Mouse (Mus musculus) heart, embryonic 16.5 days (tissue): ENCODE measurements around the gene Nrip1. TPM values are rescaled to one million over a fixed set of nuclear protein-coding genes. Genes with fewer than 3 reads are reported as not detected.

ENCODE experiments used
- ATAC-seq: fragments of 200-750 bp; cut with Nextera tagmentation; replicated peaks from 2 replicates; pipeline ENCODE4 v1.8.0; 2017; ENCODE audit warnings: moderate number of reproducible peaks; ENCODE audit not compliant: insufficient read depth, low FRiP score; ENCODE audit errors: extremely low read depth
- H3K27ac ChIP-seq: fragments of 300-500 bp; sonication (generic); 2 replicates; pipeline ENCODE4 v1.5.1; 2014; ENCODE audit warnings: mild to moderate bottlenecking, low read length, control low read depth, moderate library complexity
- H3K27me3 ChIP-seq: fragments of 300-500 bp; sonication (generic); 2 replicates; pipeline ENCODE4 v1.6.1; 2014; ENCODE audit warnings: low read length, mixed read lengths; ENCODE audit not compliant: control insufficient read depth, insufficient read depth
- H3K36me3 ChIP-seq: fragments of 300-500 bp; sonication (generic); 2 replicates; pipeline ENCODE4 v1.6.1; 2014; ENCODE audit not compliant: control insufficient read depth, insufficient read depth
- H3K4me1 ChIP-seq: fragments of 300-500 bp; sonication (generic); 2 replicates; pipeline ENCODE4 v1.6.1; 2014; ENCODE audit warnings: low read length, mixed read lengths; ENCODE audit not compliant: control insufficient read depth, insufficient read depth
- H3K4me2 ChIP-seq: fragments of 300-500 bp; sonication (generic); 2 replicates; pipeline ENCODE4 v1.6.1; 2014; ENCODE audit warnings: low read depth, mild to moderate bottlenecking, control low read depth, low read length
- H3K4me3 ChIP-seq: fragments of 300-500 bp; sonication (generic); 2 replicates; pipeline ENCODE4 v1.5.1; 2014; ENCODE audit warnings: mild to moderate bottlenecking, control low read depth, low read length
- H3K9ac ChIP-seq: fragments of 300-500 bp; sonication (generic); 2 replicates; pipeline ENCODE4 v1.6.1; 2014; ENCODE audit warnings: low read length, control low read depth
- H3K9me3 ChIP-seq: fragments of 300-500 bp; sonication (generic); replicated peaks from 2 replicates; pipeline ENCODE4 v1.6.1; 2016; ENCODE audit warnings: low read length; ENCODE audit not compliant: control insufficient read depth
- WGBS: fragments of 180-500 bp; shearing (Covaris S2); extraction: QIAGEN DNeasy Blood & Tissue Kit; methylation state at CpG from one replicate; pipeline ENCODE4 v1.1.7; 2014; 5-methylcytosine and 5-hydroxymethylcytosine counted together
- polyA plus RNA-seq: library from polyadenylated mRNA; unstranded; fragments of >200 nt; fragmentation: Nextera tagmentation; extraction: Ambion mirVana; gene quantifications from 2 replicates; pipeline ENCODE4 v1.2.1, GENCODE M21; 2015

Nrip1 gene
- polyA plus RNA-seq, 1 experiment from 2014 or later, result 23.1 TPM

GRCm38 (mm10) chr16:76369236-76369635 lies 4.4 kb downstream of the Nrip1 start:
- Histone ChIP-seq H3K9ac (no peak overlapping the region), H3K4me3 (no peak overlapping the region), H3K27ac (no peak overlapping the region), H3K4me2 (no peak overlapping the region), H3K9me3 (no peaks in the 10 kb centered on the region), H3K36me3 (no peaks in the 10 kb centered on the region), H3K27me3 (no peaks in the 10 kb centered on the region), H3K4me1 (peaks cover 20% of the 10 kb centered on the region)
- 71% methylated on average over 9 of the region's 9 CpGs for WGBS
- ATAC-seq, result no peak

GRCm38 (mm10) chr16:76367261-76367908 lies 6.2 kb downstream of the Nrip1 start:
- Histone ChIP-seq H3K9me3 (no peaks in the 10 kb centered on the region), H3K27me3 (no peaks in the 10 kb centered on the region), H3K36me3 (no peaks in the 10 kb centered on the region), H3K4me2 (no peak overlapping the region), H3K27ac (no peak overlapping the region), H3K4me3 (no peak overlapping the region), H3K9ac (no peak overlapping the region), H3K4me1 (peaks cover 26% of the 10 kb centered on the region)
- WGBS, result 70% methylated on average over 12 of the region's 12 CpGs
- no peak for ATAC-seq

GRCm38 (mm10) chr16:76365790-76366406 lies 7.7 kb downstream of the Nrip1 start:
- no peaks in the 10 kb centered on the region for H3K36me3 ChIP-seq
- 79% methylated on average over 17 of the region's 17 CpGs for WGBS
- no peak for ATAC-seq

GRCm38 (mm10) chr16:76365237-76365636 lies 8.4 kb downstream of the Nrip1 start:
- H3K4me1 ChIP-seq, result peaks cover 16% of the 10 kb centered on the region
- H3K9ac ChIP-seq, result no peak overlapping the region
- no peaks in the 10 kb centered on the region for H3K27me3 ChIP-seq
- no peak overlapping the region for H3K4me2 ChIP-seq
- H3K4me3 ChIP-seq, result no peak overlapping the region
- H3K9me3 ChIP-seq, result no peaks in the 10 kb centered on the region
- H3K36me3 ChIP-seq, result no peaks in the 10 kb centered on the region
- WGBS, result 75% methylated on average over 10 of the region's 10 CpGs
- no peak overlapping the region for H3K27ac ChIP-seq
- ATAC-seq, result no peak

More at GRCm38 (mm10) chr16:76365790-76366406, 7.7 kb downstream of the Nrip1 start:
- H3K4me2 ChIP-seq, result no peak overlapping the region; the same call in 1 of the 2 replicates
- H3K27me3 ChIP-seq, result no peaks in the 10 kb centered on the region
- no peak overlapping the region for H3K9ac ChIP-seq
- no peak overlapping the region for H3K4me3 ChIP-seq
- peaks cover 19% of the 10 kb centered on the region for H3K4me1 ChIP-seq
- no peaks in the 10 kb centered on the region for H3K9me3 ChIP-seq
- no peak overlapping the region for H3K27ac ChIP-seq

- H3K4me1 ChIP-seq, result peaks cover 8% of the 10 kb centered on the region; the same call in 1 of the 2 replicates
- H3K27me3 ChIP-seq, result no peaks in the 10 kb centered on the region
- no peak overlapping the region for H3K4me3 ChIP-seq
- no peaks in the 10 kb centered on the region for H3K9me3 ChIP-seq
- WGBS, result 87% methylated on average over 3 of the region's 3 CpGs
- H3K9ac ChIP-seq, result no peak overlapping the region
- ATAC-seq, result no peak
- H3K36me3 ChIP-seq, result no peaks in the 10 kb centered on the region
- no peak overlapping the region for H3K27ac ChIP-seq
- no peak overlapping the region for H3K4me2 ChIP-seq
These were observed 10.0 kb downstream of the Nrip1 start for GRCm38 (mm10) chr16:76363641-76364040.

GRCm38 (mm10) chr16:76362982-76363381 lies 10.6 kb downstream of the Nrip1 start:
- H3K9me3 ChIP-seq, result no peaks in the 10 kb centered on the region
- ATAC-seq, result no peak
- H3K4me2 ChIP-seq, result no peak overlapping the region
- no peak overlapping the region for H3K9ac ChIP-seq
- no peaks in the 10 kb centered on the region for H3K36me3 ChIP-seq
- H3K27ac ChIP-seq, result no peak overlapping the region
- peaks cover 8% of the 10 kb centered on the region; the same call in 1 of the 2 replicates for H3K4me1 ChIP-seq
- H3K4me3 ChIP-seq, result no peak overlapping the region
- H3K27me3 ChIP-seq, result no peaks in the 10 kb centered on the region
- 85% methylated on average over 12 of the region's 12 CpGs for WGBS

- 90% methylated on average over 6 of the region's 6 CpGs for whole genome bisulfite sequencing
- Histone ChIP-seq H3K4me1 (peaks cover 5% of the 10 kb centered on the region; the same call in 1 of the 2 replicates), H3K4me2 (no peak overlapping the region), H3K27ac (no peak overlapping the region), H3K9ac (no peak overlapping the region), H3K27me3 (no peaks in the 10 kb centered on the region), H3K4me3 (no peak overlapping the region), H3K9me3 (no peaks in the 10 kb centered on the region), H3K36me3 (no peaks in the 10 kb centered on the region)
- ATAC-seq, result no peak
These were observed 13.2 kb downstream of the Nrip1 start for GRCm38 (mm10) chr16:76360441-76360840.

- Histone ChIP-seq H3K4me1 (peaks cover 14% of the 10 kb centered on the region), H3K4me2 (no peak overlapping the region), H3K9ac (no peak overlapping the region), H3K27ac (no peak overlapping the region), H3K4me3 (no peak overlapping the region), H3K27me3 (no peaks in the 10 kb centered on the region), H3K36me3 (no peaks in the 10 kb centered on the region), H3K9me3 (no peaks in the 10 kb centered on the region)
- no peak for ATAC-seq
- 54% methylated on average over 4 of the region's 4 CpGs for WGBS
These were observed 14.9 kb downstream of the Nrip1 start for GRCm38 (mm10) chr16:76358757-76359156.

- no peak overlapping the region for H3K9ac ChIP-seq
- H3K9me3 ChIP-seq, result no peaks in the 10 kb centered on the region
- H3K4me1 ChIP-seq, result peaks cover 12% of the 10 kb centered on the region
- H3K27ac ChIP-seq, result no peak overlapping the region
- H3K36me3 ChIP-seq, result no peaks in the 10 kb centered on the region
- ATAC-seq, result no peak
- no peak overlapping the region for H3K4me2 ChIP-seq
- WGBS, result 81% methylated on average over 18 of the region's 18 CpGs
- no peaks in the 10 kb centered on the region for H3K27me3 ChIP-seq
- no peak overlapping the region for H3K4me3 ChIP-seq
These were observed 15.4 kb downstream of the Nrip1 start for GRCm38 (mm10) chr16:76358128-76358748.
